Mouse (Mus musculus): ENCODE results near the gene Arpc1a. TPM values are rescaled to one million over a fixed set of nuclear protein-coding genes. Genes with fewer than 3 reads are reported as not detected.

The Arpc1a gene
- polyA plus RNA-seq, 1 experiment from 2014 or later: 150 TPM

GRCm38 (mm10) chr5:145115736-145116135, 32.1 kb downstream of the Arpc1a start:
- peak overlapping the region; percentile 18; the same call in 1 of the 2 replicates for H3K9ac ChIP-seq (replicated peaks; ENCODE audit: low read length)
- peak overlapping the region; percentile 36 for H3K4me2 ChIP-seq (replicated peaks; ENCODE audit: low read depth, low read length)
- no peak for ATAC-seq (ENCODE audit: low FRiP score, low TSS enrichment)
- peak overlapping the region; percentile 92 for H3K27ac ChIP-seq (ENCODE audit: low read length)
- no peaks in the 10 kb centered on the region for H3K9me3 ChIP-seq (ENCODE audit: low read length)
- H3K36me3 ChIP-seq (ENCODE audit: insufficient read depth, low read length): peaks cover 3% of the 10 kb centered on the region; the same call in 1 of the 2 replicates
- H3K4me3 ChIP-seq (ENCODE audit: low read length): peak overlapping the region; percentile 77
- peaks cover 37% of the 10 kb centered on the region for H3K4me1 ChIP-seq (ENCODE audit: insufficient read depth, low read length)
- H3K27me3 ChIP-seq (ENCODE audit: insufficient read depth, low read length): no peaks in the 10 kb centered on the region
- 88% methylated on average over 5 of the region's 5 CpGs for WGBS

GRCm38 (mm10) chr5:145116316-145116715, 32.7 kb downstream of the Arpc1a start:
- ATAC-seq (ENCODE audit: low FRiP score, low TSS enrichment): peak; percentile 41
- Histone ChIP-seq H3K27me3 (ENCODE audit: insufficient read depth, low read length) (no peaks in the 10 kb centered on the region), H3K4me1 (ENCODE audit: insufficient read depth, low read length) (peaks cover 39% of the 10 kb centered on the region), H3K27ac (ENCODE audit: low read length) (peak overlapping the region; percentile 92), H3K4me3 (ENCODE audit: low read length) (peak overlapping the region; percentile 77; the same call in 1 of the 2 replicates), H3K9me3 (ENCODE audit: low read length) (no peaks in the 10 kb centered on the region), H3K36me3 (ENCODE audit: insufficient read depth, low read length) (no peaks in the 10 kb centered on the region), H3K9ac (replicated peaks; ENCODE audit: low read length) (0 out of 2 replicates have a peak overlapping the region, but pooled peaks have one; percentile 18), H3K4me2 (replicated peaks; ENCODE audit: low read depth, low read length) (peak overlapping the region; percentile 36)
- 26% methylated on average over 4 of the region's 4 CpGs for WGBS

- WGBS: 56% methylated on average over 10 of the region's 10 CpGs
- H3K9me3 ChIP-seq (ENCODE audit: low read length): no peaks in the 10 kb centered on the region
- H3K27me3 ChIP-seq (ENCODE audit: insufficient read depth, low read length): no peaks in the 10 kb centered on the region
- H3K4me2 ChIP-seq (replicated peaks; ENCODE audit: low read depth, low read length): peak overlapping the region; percentile 36
- H3K27ac ChIP-seq (ENCODE audit: low read length): peak overlapping the region; percentile 92
- ATAC-seq (ENCODE audit: low FRiP score, low TSS enrichment): no peak
- H3K4me1 ChIP-seq (ENCODE audit: insufficient read depth, low read length): peaks cover 39% of the 10 kb centered on the region
- H3K4me3 ChIP-seq (ENCODE audit: low read length): no peak overlapping the region
- no peak overlapping the region; the same call in 1 of the 2 replicates for H3K9ac ChIP-seq (replicated peaks; ENCODE audit: low read length)
- H3K36me3 ChIP-seq (ENCODE audit: insufficient read depth, low read length): no peaks in the 10 kb centered on the region
Measured at GRCm38 (mm10) chr5:145116916-145117315, 33.3 kb downstream of the Arpc1a start.

GRCm38 (mm10) chr5:145118005-145118404, 34.4 kb downstream of the Arpc1a start:
- ATAC-seq (ENCODE audit: low FRiP score, low TSS enrichment): no peak
- no peak overlapping the region for H3K4me2 ChIP-seq (replicated peaks; ENCODE audit: low read depth, low read length)
- whole genome bisulfite sequencing: 32% methylated on average over 6 of the region's 6 CpGs

GRCm38 (mm10) chr5:145118461-145118860, 34.8 kb downstream of the Arpc1a start:
- WGBS: 88% methylated on average over 5 of the region's 5 CpGs
- Histone ChIP-seq H3K9ac (replicated peaks; ENCODE audit: low read length) (no peak overlapping the region), H3K4me2 (replicated peaks; ENCODE audit: low read depth, low read length) (no peak overlapping the region), H3K27me3 (ENCODE audit: insufficient read depth, low read length) (no peaks in the 10 kb centered on the region), H3K27ac (ENCODE audit: low read length) (no peak overlapping the region), H3K4me1 (ENCODE audit: insufficient read depth, low read length) (peaks cover 39% of the 10 kb centered on the region), H3K9me3 (ENCODE audit: low read length) (no peaks in the 10 kb centered on the region), H3K4me3 (ENCODE audit: low read length) (no peak overlapping the region), H3K36me3 (ENCODE audit: insufficient read depth, low read length) (peaks cover 8% of the 10 kb centered on the region)
- no peak for ATAC-seq (ENCODE audit: low FRiP score, low TSS enrichment)

More at GRCm38 (mm10) chr5:145118005-145118404, 34.4 kb downstream of the Arpc1a start:
- Histone ChIP-seq H3K4me3 (ENCODE audit: low read length) (no peak overlapping the region), H3K9ac (replicated peaks; ENCODE audit: low read length) (no peak overlapping the region), H3K36me3 (ENCODE audit: insufficient read depth, low read length) (peaks cover 4% of the 10 kb centered on the region; the same call in 1 of the 2 replicates), H3K9me3 (ENCODE audit: low read length) (no peaks in the 10 kb centered on the region), H3K27ac (ENCODE audit: low read length) (0 out of 2 replicates have a peak overlapping the region, but pooled peaks have one; percentile 24), H3K4me1 (ENCODE audit: insufficient read depth, low read length) (peaks cover 39% of the 10 kb centered on the region), H3K27me3 (ENCODE audit: insufficient read depth, low read length) (no peaks in the 10 kb centered on the region)

GRCm38 (mm10) chr5:145119385-145119784, 35.8 kb downstream of the Arpc1a start:
- Histone ChIP-seq H3K4me1 (ENCODE audit: insufficient read depth, low read length) (peaks cover 36% of the 10 kb centered on the region), H3K27ac (ENCODE audit: low read length) (no peak overlapping the region), H3K4me2 (replicated peaks; ENCODE audit: low read depth, low read length) (no peak overlapping the region), H3K9ac (replicated peaks; ENCODE audit: low read length) (no peak overlapping the region), H3K9me3 (ENCODE audit: low read length) (no peaks in the 10 kb centered on the region), H3K27me3 (ENCODE audit: insufficient read depth, low read length) (no peaks in the 10 kb centered on the region), H3K4me3 (ENCODE audit: low read length) (no peak overlapping the region), H3K36me3 (ENCODE audit: insufficient read depth, low read length) (peaks cover 18% of the 10 kb centered on the region)
- 92% methylated on average over 2 of the region's 2 CpGs for WGBS
- no peak for ATAC-seq (ENCODE audit: low FRiP score, low TSS enrichment)

- no peaks in the 10 kb centered on the region for H3K27me3 ChIP-seq (ENCODE audit: insufficient read depth, low read length)
- no peak for ATAC-seq (ENCODE audit: low FRiP score, low TSS enrichment)
- H3K27ac ChIP-seq (ENCODE audit: low read length): no peak overlapping the region
- H3K4me1 ChIP-seq (ENCODE audit: insufficient read depth, low read length): peaks cover 29% of the 10 kb centered on the region
- H3K4me3 ChIP-seq (ENCODE audit: low read length): no peak overlapping the region
- H3K9me3 ChIP-seq (ENCODE audit: low read length): no peaks in the 10 kb centered on the region
- H3K36me3 ChIP-seq (ENCODE audit: insufficient read depth, low read length): peaks cover 29% of the 10 kb centered on the region
- H3K9ac ChIP-seq (replicated peaks; ENCODE audit: low read length): no peak overlapping the region
- no peak overlapping the region for H3K4me2 ChIP-seq (replicated peaks; ENCODE audit: low read depth, low read length)
- WGBS: 25% methylated on average over 7 of the region's 7 CpGs
Measured at GRCm38 (mm10) chr5:145120921-145121320, 37.3 kb downstream of the Arpc1a start.

GRCm38 (mm10) chr5:145123396-145123795, 39.8 kb downstream of the Arpc1a start:
- H3K4me2 ChIP-seq (replicated peaks; ENCODE audit: low read depth, low read length): no peak overlapping the region
- 91% methylated on average over 19 of the region's 19 CpGs for WGBS

GRCm38 (mm10) chr5:145126580-145126979, 43.0 kb downstream of the Arpc1a start:
- H3K36me3 ChIP-seq (ENCODE audit: insufficient read depth, low read length): peaks cover 72% of the 10 kb centered on the region
- 94% methylated on average over 9 of the region's 9 CpGs for WGBS
- H3K27me3 ChIP-seq (ENCODE audit: insufficient read depth, low read length): no peaks in the 10 kb centered on the region
- no peak overlapping the region for H3K4me3 ChIP-seq (ENCODE audit: low read length)
- no peak overlapping the region for H3K9ac ChIP-seq (replicated peaks; ENCODE audit: low read length)
- ATAC-seq (ENCODE audit: low FRiP score, low TSS enrichment): no peak
- H3K4me1 ChIP-seq (ENCODE audit: insufficient read depth, low read length): no peaks in the 10 kb centered on the region
- no peaks in the 10 kb centered on the region for H3K9me3 ChIP-seq (ENCODE audit: low read length)
- no peak overlapping the region for H3K27ac ChIP-seq (ENCODE audit: low read length)
- H3K4me2 ChIP-seq (replicated peaks; ENCODE audit: low read depth, low read length): no peak overlapping the region

More at GRCm38 (mm10) chr5:145123396-145123795, 39.8 kb downstream of the Arpc1a start:
- H3K36me3 ChIP-seq (ENCODE audit: insufficient read depth, low read length): peaks cover 45% of the 10 kb centered on the region
- no peak for ATAC-seq (ENCODE audit: low FRiP score, low TSS enrichment)
- peaks cover 8% of the 10 kb centered on the region for H3K4me1 ChIP-seq (ENCODE audit: insufficient read depth, low read length)
- H3K27ac ChIP-seq (ENCODE audit: low read length): no peak overlapping the region
- no peak overlapping the region for H3K9ac ChIP-seq (replicated peaks; ENCODE audit: low read length)
- H3K9me3 ChIP-seq (ENCODE audit: low read length): no peaks in the 10 kb centered on the region
- H3K27me3 ChIP-seq (ENCODE audit: insufficient read depth, low read length): no peaks in the 10 kb centered on the region
- H3K4me3 ChIP-seq (ENCODE audit: low read length): no peak overlapping the region

GRCm38 (mm10) chr5:145129124-145129523, 45.5 kb downstream of the Arpc1a start:
- H3K4me1 ChIP-seq (ENCODE audit: insufficient read depth, low read length): no peaks in the 10 kb centered on the region
- H3K4me3 ChIP-seq (ENCODE audit: low read length): no peak overlapping the region
- no peak overlapping the region for H3K4me2 ChIP-seq (replicated peaks; ENCODE audit: low read depth, low read length)
- no peak for ATAC-seq (ENCODE audit: low FRiP score, low TSS enrichment)
- H3K27ac ChIP-seq (ENCODE audit: low read length): no peak overlapping the region
- peaks cover 82% of the 10 kb centered on the region for H3K36me3 ChIP-seq (ENCODE audit: insufficient read depth, low read length)
- no peaks in the 10 kb centered on the region for H3K9me3 ChIP-seq (ENCODE audit: low read length)
- no peak overlapping the region for H3K9ac ChIP-seq (replicated peaks; ENCODE audit: low read length)
- 97% methylated on average over 4 of the region's 4 CpGs for WGBS
- H3K27me3 ChIP-seq (ENCODE audit: insufficient read depth, low read length): no peaks in the 10 kb centered on the region
